Mouse (Mus musculus): ENCODE data around the gene Slc39a11. TPM values are rescaled to one million over a fixed set of nuclear protein-coding genes. Genes with fewer than 3 reads are reported as not detected.
A peak's percentile ranks its signal among the peaks of the same experiment; 100 is the strongest.
"Not testable (repeated sequence)": the region's sequence is repeated elsewhere in the genome, so short reads cannot be mapped to it uniquely, and the experiment has no call there.

Gene Slc39a11
- total RNA-seq, 2 experiments from 2014 or later, result 21.7 to 23.1 TPM

- TF ChIP-seq CTCF (conservative IDR thresholded peaks at IDR 0.05), result no peak
- DNase-seq (ENCODE audit: low spot score in 2 of 2), result no peak
- no peak overlapping the region for H3K27ac ChIP-seq
- H3K4me3 ChIP-seq, result no peak overlapping the region
These were observed 14.4 kb upstream of the Slc39a11 start for GRCm38 (mm10) chr11:113664279-113664678.

GRCm38 (mm10) chr11:113661835-113662351 is 12.0 kb upstream of the Slc39a11 start:
- TF ChIP-seq CTCF (conservative IDR thresholded peaks at IDR 0.05), result no peak
- Histone ChIP-seq H3K27ac (no peak overlapping the region), H3K4me3 (no peak overlapping the region)
- DNase-seq (ENCODE audit: low spot score in 2 of 2), result no peak

DNA sequence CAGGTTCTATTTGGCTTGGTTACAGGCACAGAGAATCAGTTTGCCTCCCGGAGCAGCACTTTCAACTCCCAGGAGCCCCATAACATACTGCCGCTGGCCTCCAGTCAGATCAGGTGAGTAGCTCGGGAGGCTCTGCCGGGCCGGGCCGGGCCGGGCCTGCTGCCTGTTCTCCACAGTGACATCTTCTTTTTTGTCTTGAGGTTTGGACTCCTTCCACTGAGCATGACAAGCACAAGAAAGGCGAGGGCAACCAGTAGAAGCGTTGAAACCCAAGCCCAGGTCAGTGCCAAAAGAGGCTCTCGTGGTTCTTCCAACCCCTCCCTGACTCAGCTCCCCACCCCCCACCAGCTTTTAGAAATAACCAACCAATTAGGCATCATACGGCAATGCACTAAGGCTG is 11.1 kb upstream of the Slc39a11 start:
- no peak for DNase-seq (ENCODE audit: low spot score in 2 of 2)
- H3K4me3 ChIP-seq, result no peak overlapping the region
- TF ChIP-seq CTCF (conservative IDR thresholded peaks at IDR 0.05), result no peak
- no peak overlapping the region for H3K27ac ChIP-seq

- H3K4me3 ChIP-seq; H3K27ac ChIP-seq; DNase-seq (ENCODE audit: low spot score in 2 of 2): not testable (repeated sequence)
- TF ChIP-seq CTCF (conservative IDR thresholded peaks at IDR 0.05), result peak; percentile 58
These were observed 10.3 kb upstream of the Slc39a11 start for GRCm38 (mm10) chr11:113660213-113660612.

- no peak for DNase-seq (ENCODE audit: low spot score in 2 of 2)
- no peak for TF ChIP-seq CTCF (conservative IDR thresholded peaks at IDR 0.05)
- no peak overlapping the region for H3K27ac ChIP-seq
- no peak overlapping the region for H3K4me3 ChIP-seq
These were observed 8.9 kb upstream of the Slc39a11 start for GRCm38 (mm10) chr11:113658763-113659162.

DNA sequence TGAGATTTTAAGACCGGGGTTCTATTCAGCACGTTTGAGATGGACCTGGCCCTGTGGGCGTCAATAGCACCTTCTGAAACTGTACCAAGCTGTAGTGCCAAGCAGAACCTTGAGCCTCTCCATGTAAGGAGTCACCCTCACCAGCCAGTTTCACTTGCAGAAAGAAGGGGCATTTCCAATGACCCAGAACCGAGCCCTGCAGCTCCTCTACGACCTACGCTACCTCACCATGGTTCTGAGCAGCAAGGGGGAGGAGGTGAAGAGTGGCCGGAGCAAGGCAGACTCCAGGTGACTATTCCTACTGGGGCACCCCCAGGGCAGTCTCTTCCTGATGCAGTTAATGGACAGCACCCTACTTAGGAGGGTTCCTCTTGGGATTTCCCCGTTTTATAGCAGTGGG is 8.4 kb upstream of the Slc39a11 start:
- H3K27ac ChIP-seq, result no peak overlapping the region
- no peak for TF ChIP-seq CTCF (conservative IDR thresholded peaks at IDR 0.05)
- no peak for DNase-seq (ENCODE audit: low spot score in 2 of 2)
- no peak overlapping the region for H3K4me3 ChIP-seq

- TF ChIP-seq CTCF (conservative IDR thresholded peaks at IDR 0.05), result no peak
- peak overlapping the region; percentile 47; the same call in 1 of the 2 replicates for H3K27ac ChIP-seq
- DNase-seq (ENCODE audit: low spot score in 2 of 2), result no peak
- no peak overlapping the region for H3K4me3 ChIP-seq
These were observed 7.3 kb upstream of the Slc39a11 start for GRCm38 (mm10) chr11:113657221-113657620.

GRCm38 (mm10) chr11:113656511-113656932 is 6.6 kb upstream of the Slc39a11 start:
- Histone ChIP-seq H3K27ac (peak overlapping the region; percentile 47; the same call in 1 of the 2 replicates), H3K4me3 (no peak overlapping the region)
- no peak for TF ChIP-seq CTCF (conservative IDR thresholded peaks at IDR 0.05)
- DNase-seq (ENCODE audit: low spot score in 2 of 2), result no peak

GRCm38 (mm10) chr11:113654561-113655270 is 4.8 kb upstream of the Slc39a11 start:
- no peak overlapping the region for H3K4me3 ChIP-seq
- peak; percentile 48 to 54 for DNase-seq (ENCODE audit: low spot score in 2 of 2)
- TF ChIP-seq CTCF (conservative IDR thresholded peaks at IDR 0.05), result no peak
- peak overlapping the region; percentile 51; the same call in 1 of the 2 replicates for H3K27ac ChIP-seq

- peak overlapping the region; percentile 39; the same call in 1 of the 2 replicates for H3K27ac ChIP-seq
- no peak for DNase-seq (ENCODE audit: low spot score in 2 of 2)
- TF ChIP-seq CTCF (conservative IDR thresholded peaks at IDR 0.05), result no peak
- H3K4me3 ChIP-seq, result no peak overlapping the region
These were observed 4.2 kb upstream of the Slc39a11 start for GRCm38 (mm10) chr11:113654105-113654504.

GRCm38 (mm10) chr11:113652516-113652915 is 2.6 kb upstream of the Slc39a11 start:
- TF ChIP-seq CTCF (conservative IDR thresholded peaks at IDR 0.05), result no peak
- DNase-seq (ENCODE audit: low spot score in 2 of 2), result no peak
- Histone ChIP-seq H3K4me3 (no peak overlapping the region), H3K27ac (peak overlapping the region; percentile 100; the same call in 1 of the 2 replicates)

- peak; percentile 73 for TF ChIP-seq CTCF (conservative IDR thresholded peaks at IDR 0.05)
- H3K27ac ChIP-seq, result peak overlapping the region; percentile 100
These were observed 2.0 kb upstream of the Slc39a11 start for GRCm38 (mm10) chr11:113651907-113652273.

DNA sequence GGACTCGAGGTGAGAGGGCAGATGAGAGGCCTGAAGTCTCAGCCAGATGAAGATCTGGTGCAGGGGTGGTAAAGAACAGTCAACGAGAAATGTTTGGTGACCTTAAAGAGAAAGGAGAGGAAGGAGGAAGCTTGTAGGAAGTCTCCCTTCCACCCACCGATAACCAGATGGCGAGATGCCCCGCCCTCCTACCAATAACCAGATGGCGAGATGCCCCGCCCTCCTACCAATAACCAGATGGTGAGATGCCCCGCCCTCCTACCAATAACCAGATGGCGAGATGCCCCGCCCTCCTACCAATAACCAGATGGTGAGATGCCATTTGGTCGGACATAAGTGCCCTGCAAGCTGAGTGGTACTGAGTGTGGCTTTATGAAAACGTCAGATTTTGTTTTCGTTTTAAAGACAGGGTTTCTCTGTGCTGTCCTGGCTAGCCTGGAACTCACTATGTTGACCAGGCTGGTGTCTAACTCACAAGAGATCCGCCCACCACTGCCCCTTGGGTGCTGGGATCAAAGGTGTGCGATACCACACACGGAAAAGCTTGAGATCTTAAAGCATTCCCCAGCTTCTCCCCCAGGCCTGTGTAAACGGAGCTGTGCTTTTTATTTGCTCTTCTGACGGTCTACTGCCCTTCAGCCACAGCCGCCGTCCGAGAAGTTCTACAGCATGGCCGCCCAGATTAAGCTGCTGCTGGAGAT is 1.5 kb upstream of the Slc39a11 start:
- DNase-seq (ENCODE audit: low spot score in 2 of 2), result peak in 1 of 2 experiments; percentile 37
- peak overlapping the region; percentile 99 for H3K4me3 ChIP-seq
- peak overlapping the region; percentile 100 for H3K27ac ChIP-seq
- no peak for TF ChIP-seq CTCF (conservative IDR thresholded peaks at IDR 0.05)

More at GRCm38 (mm10) chr11:113651907-113652273, 2.0 kb upstream of the Slc39a11 start:
- H3K4me3 ChIP-seq, result no peak overlapping the region; the same call in 1 of the 2 replicates
- peak in 1 of 2 experiments; percentile 44 for DNase-seq (ENCODE audit: low spot score in 2 of 2)

Measured in layer of hippocampus, adult 2 months (tissue).